ENCODE assay signal across 7 mouse cellular contexts in genomic region chr1:36088367-36088766, GRCm38 (mm10). TPM values are rescaled to one million over a fixed set of nuclear protein-coding genes. Genes with fewer than 3 reads are reported as not detected.
DNase-seq lines count a peak whose midpoint lies in the region; ATAC-seq and TF ChIP-seq lines count a peak whose summit lies in the region.

No protein-coding gene starts in this region.

- 79% methylated on average over 4 of the region's 4 CpGs for WGBS in forebrain, embryonic 10.5 days
- 81% methylated on average over 4 of the region's 4 CpGs for WGBS in limb, embryonic 10.5 days

- peak; percentile 36 for DNase-seq in retina, postnatal 1 day
- no peak for DNase-seq in retina, embryonic 14.5 days (ENCODE audit: low spot score)
- DNase-seq in forebrain, embryonic 10.5 days (ENCODE audit: extremely low spot score, low spot score): no peak
- no peak for DNase-seq in limb, embryonic 10.5 days (ENCODE audit: low spot score)
- peak; percentile 20 for DNase-seq in splenic B cell, adult 2 months (ENCODE audit: low read depth, low spot score)
- DNase-seq in left cerebral cortex, adult 2 months (ENCODE audit: extremely low spot score in 1 of 2, low spot score in 2 of 2): no peak

- no peak for TF ChIP-seq CTCF in left cerebral cortex, adult 2 months (IDR thresholded peaks at IDR 0.05)

- H3K36me3 ChIP-seq in forebrain, embryonic 10.5 days (replicated peaks): peaks cover 82% of the 10 kb centered on the region
- peaks cover 31% of the 10 kb centered on the region for H3K36me3 ChIP-seq in limb, embryonic 10.5 days
- H3K36me3 ChIP-seq in splenic B cell, adult 2 months (ENCODE audit: control insufficient read depth, insufficient read depth, low read length, poor library complexity, severe bottlenecking): peaks cover 4% of the 10 kb centered on the region

- no peak overlapping the region for H3K4me3 ChIP-seq in forebrain, embryonic 10.5 days
- no peak overlapping the region for H3K4me3 ChIP-seq in limb, embryonic 10.5 days
- H3K4me3 ChIP-seq in left cerebral cortex, adult 2 months: no peak overlapping the region

- intact Hi-C loops in left cerebral cortex, adult 2 months (cut with DNase I): no loop called here

- H3K27ac ChIP-seq in forebrain, embryonic 10.5 days: peak overlapping the region; percentile 67
- peak overlapping the region; percentile 26; the same call in 1 of the 2 replicates for H3K27ac ChIP-seq in limb, embryonic 10.5 days
- H3K27ac ChIP-seq in left cerebral cortex, adult 2 months: no peak overlapping the region

- no peaks in the 10 kb centered on the region for H3K27me3 ChIP-seq in forebrain, embryonic 10.5 days (ENCODE audit: poor library complexity, severe bottlenecking)
- no peaks in the 10 kb centered on the region for H3K27me3 ChIP-seq in limb, embryonic 10.5 days (ENCODE audit: low read depth, poor library complexity, severe bottlenecking)
- H3K27me3 ChIP-seq in splenic B cell, adult 2 months (ENCODE audit: control insufficient read depth, insufficient read depth, low read length, poor library complexity, severe bottlenecking): no peaks in the 10 kb centered on the region

- peaks cover 3% of the 10 kb centered on the region; the same call in 1 of the 2 replicates for H3K9me3 ChIP-seq in forebrain, embryonic 10.5 days
- H3K9me3 ChIP-seq in limb, embryonic 10.5 days (replicated peaks): no peaks in the 10 kb centered on the region

- no peak for ATAC-seq in granulocyte monocyte progenitor cell, adult 5-6 weeks (replicated peaks; ENCODE audit: poor library complexity, severe bottlenecking)

- peaks cover 42% of the 10 kb centered on the region for H3K4me1 ChIP-seq in forebrain, embryonic 10.5 days
- H3K4me1 ChIP-seq in limb, embryonic 10.5 days: peaks cover 27% of the 10 kb centered on the region

RNA-seq across cellular contexts. Expression of gene Hs6st1, which starts 20.2 kb away (rescaled TPM):
- polyA plus RNA-seq in forebrain, embryonic 10.5 days (2016; fragmentation: Nextera tagmentation; extraction: Ambion mirVana): 4.2 TPM in 2 replicates
- 3.0 and 3.6 TPM in 2 replicates for polyA plus RNA-seq in limb, embryonic 10.5 days (2016; fragmentation: Nextera tagmentation; extraction: Ambion mirVana)
- total RNA-seq in granulocyte monocyte progenitor cell, adult 5-6 weeks (2014; fragmentation: Nextera tagmentation): 10.3 and 11.5 TPM in 2 replicates
- total RNA-seq in granulocyte monocyte progenitor cell, adult 5-6 weeks (2017): 6.5 and 8.9 TPM in 2 replicates
- 10 to 100 TPM; 52.8 to 56.1 TPM for total RNA-seq in left cerebral cortex, adult 2 months (2021)

Comparison
In these comparisons a context has a peak if more than half of its experiments do, and no peak if none do; other contexts are left out.
1. DNase-seq: peak in retina, postnatal 1 day (single experiment) and splenic B cell, adult 2 months (single experiment); none in retina, embryonic 14.5 days (single experiment), forebrain, embryonic 10.5 days (single experiment), limb, embryonic 10.5 days (single experiment) and left cerebral cortex, adult 2 months (0 of 2).
2. RNA of gene Hs6st1, which starts 20.2 kb away (total RNA-seq): 52.8 to 56.1 TPM in left cerebral cortex, adult 2 months; 6.5 to 11.5 TPM in granulocyte monocyte progenitor cell, adult 5-6 weeks; every median in the first group is over 4 times any median in the second.